Mouse (Mus musculus): ENCODE measurements around the gene Spef2. TPM values are rescaled to one million over a fixed set of nuclear protein-coding genes. Genes with fewer than 3 reads are reported as not detected.

The Spef2 gene
- total and polyA plus RNA-seq, 2 experiments, result 0.02 to 0.09 TPM

DNA sequence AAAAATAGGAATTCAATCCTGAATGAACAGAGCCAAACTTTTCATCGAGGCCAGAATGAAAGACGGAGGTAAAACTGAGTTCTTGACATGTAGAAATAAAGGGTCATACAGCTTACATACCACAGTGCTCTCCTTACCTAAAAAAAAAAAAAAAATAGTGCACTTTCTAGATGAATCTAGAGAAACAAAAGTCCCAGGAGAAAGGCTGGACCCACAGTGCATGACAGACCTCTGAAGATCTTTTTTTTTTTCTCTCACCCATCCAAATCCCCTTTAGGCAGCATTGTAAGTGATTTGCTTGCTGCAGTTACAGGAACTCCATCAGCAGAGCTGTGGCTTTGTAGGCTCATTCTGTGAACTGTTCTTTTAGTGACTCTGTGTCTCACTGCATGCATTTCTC, 199.7 kb downstream of the Spef2 start:
- TF ChIP-seq POLR2A (IDR thresholded peaks at IDR 0.05; ENCODE audit: extremely low read depth, insufficient read depth, low read length) (no peak), CTCF (IDR thresholded peaks at IDR 0.05; ENCODE audit: low read depth, low read length) (no peak)
- Histone ChIP-seq H3K9ac (ENCODE audit: low read depth, low read length) (no peak overlapping the region), H3K27ac (replicated peaks; ENCODE audit: insufficient read depth, low read depth, low read length) (no peak overlapping the region), H3K36me3 (ENCODE audit: control insufficient read depth, insufficient read depth, low read length) (no peaks in the 10 kb centered on the region), H3K79me2 (ENCODE audit: control insufficient read depth, insufficient read depth, low read length) (no peaks in the 10 kb centered on the region), H3K4me3 (ENCODE audit: insufficient read depth, low read depth, low read length) (no peak overlapping the region), H3K4me1 (ENCODE audit: control insufficient read depth, insufficient read depth, low read length) (no peaks in the 10 kb centered on the region), H3K27me3 (ENCODE audit: control insufficient read depth, insufficient read depth, low read length) (no peaks in the 10 kb centered on the region)
- no peak for DNase-seq (ENCODE audit: extremely low read depth, low read depth, low spot score)
- WGBS, result 94% methylated on average over 2 of the region's 2 CpGs

DNA sequence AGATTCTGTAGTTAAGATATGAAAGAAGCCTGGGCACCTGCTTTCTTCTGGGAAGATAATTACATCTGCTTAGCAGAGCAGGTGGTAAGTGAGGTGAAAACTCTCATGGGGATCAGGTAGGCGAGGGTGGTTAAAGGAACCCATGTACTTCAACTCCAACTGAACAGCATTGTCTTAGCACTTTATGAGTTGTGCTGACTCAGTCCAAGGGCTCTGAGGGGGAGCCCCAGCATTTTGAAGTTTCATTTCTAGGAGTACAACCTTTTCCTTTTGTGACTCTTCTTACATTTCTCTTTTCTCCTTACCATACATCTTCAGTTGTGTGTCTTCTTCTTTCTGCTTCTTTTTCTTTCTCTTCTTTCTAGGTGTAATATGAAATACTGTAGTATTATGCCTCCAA, 213.5 kb downstream of the Spef2 start:
- no peak for DNase-seq (ENCODE audit: extremely low read depth, low read depth, low spot score)
- no peaks in the 10 kb centered on the region for H3K36me3 ChIP-seq (ENCODE audit: control insufficient read depth, insufficient read depth, low read length)
- H3K27me3 ChIP-seq (ENCODE audit: control insufficient read depth, insufficient read depth, low read length), result no peaks in the 10 kb centered on the region
- H3K27ac ChIP-seq (replicated peaks; ENCODE audit: insufficient read depth, low read depth, low read length), result no peak overlapping the region
- no peak overlapping the region for H3K4me3 ChIP-seq (ENCODE audit: insufficient read depth, low read depth, low read length)
- WGBS, result 85% methylated on average over 1 of the region's 1 CpGs
- H3K79me2 ChIP-seq (ENCODE audit: control insufficient read depth, insufficient read depth, low read length), result no peaks in the 10 kb centered on the region
- H3K4me1 ChIP-seq (ENCODE audit: control insufficient read depth, insufficient read depth, low read length), result no peaks in the 10 kb centered on the region
- TF ChIP-seq CTCF (IDR thresholded peaks at IDR 0.05; ENCODE audit: low read depth, low read length) (no peak), POLR2A (IDR thresholded peaks at IDR 0.05; ENCODE audit: extremely low read depth, insufficient read depth, low read length) (no peak)
- no peak overlapping the region for H3K9ac ChIP-seq (ENCODE audit: low read depth, low read length)

- 62% methylated on average over 3 of the region's 3 CpGs for WGBS
Observed at GRCm38 (mm10) chr15:9533356-9533902, 215.2 kb downstream of the Spef2 start.

DNA sequence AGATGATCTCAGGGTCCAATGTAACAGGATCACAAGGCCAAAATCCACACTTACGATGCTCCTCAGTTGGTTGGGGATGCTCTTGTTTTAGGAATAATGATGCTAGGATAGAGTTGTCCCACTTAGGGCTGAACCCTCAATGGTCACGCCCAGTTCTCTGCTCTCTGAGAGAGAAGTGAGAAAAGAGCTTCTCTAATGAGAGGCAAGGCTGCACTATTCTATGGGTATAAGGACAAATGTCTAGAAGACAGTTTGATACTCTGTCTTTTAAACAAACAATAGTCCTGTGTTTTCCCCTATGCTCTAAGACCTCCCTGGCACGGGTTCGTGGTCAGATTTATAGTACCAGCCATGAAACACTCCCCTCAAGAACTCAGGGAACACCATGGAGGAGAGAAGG, 218.6 kb downstream of the Spef2 start, which contains the start of gene Il7r:
TSS of gene Il7r (minus strand) at position 101 of the 400 bp plus-strand sequence.
- TF ChIP-seq POLR2A (IDR thresholded peaks at IDR 0.05; ENCODE audit: extremely low read depth, insufficient read depth, low read length) (no peak), CTCF (IDR thresholded peaks at IDR 0.05; ENCODE audit: low read depth, low read length) (no peak)
- H3K27me3 ChIP-seq (ENCODE audit: control insufficient read depth, insufficient read depth, low read length), result no peaks in the 10 kb centered on the region
- H3K79me2 ChIP-seq (ENCODE audit: control insufficient read depth, insufficient read depth, low read length), result no peaks in the 10 kb centered on the region
- 84% methylated on average over 4 of the region's 4 CpGs for WGBS
- no peaks in the 10 kb centered on the region for H3K36me3 ChIP-seq (ENCODE audit: control insufficient read depth, insufficient read depth, low read length)
- H3K4me3 ChIP-seq (ENCODE audit: insufficient read depth, low read depth, low read length), result no peak within 1 kb of the TSS
- no peak within 1 kb of the TSS for H3K27ac ChIP-seq (replicated peaks; ENCODE audit: insufficient read depth, low read depth, low read length)
- DNase-seq (ENCODE audit: extremely low read depth, low read depth, low spot score), result no peak
- no peaks in the 10 kb centered on the region for H3K4me1 ChIP-seq (ENCODE audit: control insufficient read depth, insufficient read depth, low read length)
- no peak within 1 kb of the TSS for H3K9ac ChIP-seq (ENCODE audit: low read depth, low read length)

More at GRCm38 (mm10) chr15:9533356-9533902, 215.2 kb downstream of the Spef2 start:
- Histone ChIP-seq H3K9ac (ENCODE audit: low read depth, low read length) (no peak overlapping the region), H3K79me2 (ENCODE audit: control insufficient read depth, insufficient read depth, low read length) (no peaks in the 10 kb centered on the region), H3K27ac (replicated peaks; ENCODE audit: insufficient read depth, low read depth, low read length) (no peak overlapping the region), H3K36me3 (ENCODE audit: control insufficient read depth, insufficient read depth, low read length) (no peaks in the 10 kb centered on the region), H3K4me1 (ENCODE audit: control insufficient read depth, insufficient read depth, low read length) (no peaks in the 10 kb centered on the region), H3K27me3 (ENCODE audit: control insufficient read depth, insufficient read depth, low read length) (no peaks in the 10 kb centered on the region), H3K4me3 (ENCODE audit: insufficient read depth, low read depth, low read length) (no peak overlapping the region)
- no peak for DNase-seq (ENCODE audit: extremely low read depth, low read depth, low spot score)
- TF ChIP-seq POLR2A (IDR thresholded peaks at IDR 0.05; ENCODE audit: extremely low read depth, insufficient read depth, low read length) (no peak), CTCF (IDR thresholded peaks at IDR 0.05; ENCODE audit: low read depth, low read length) (no peak)

GRCm38 (mm10) chr15:9529646-9530045, 219.0 kb downstream of the Spef2 start:
- no peaks in the 10 kb centered on the region for H3K27me3 ChIP-seq (ENCODE audit: control insufficient read depth, insufficient read depth, low read length)
- no peak for DNase-seq (ENCODE audit: extremely low read depth, low read depth, low spot score)
- H3K27ac ChIP-seq (replicated peaks; ENCODE audit: insufficient read depth, low read depth, low read length), result no peak overlapping the region
- H3K79me2 ChIP-seq (ENCODE audit: control insufficient read depth, insufficient read depth, low read length), result no peaks in the 10 kb centered on the region
- no peaks in the 10 kb centered on the region for H3K36me3 ChIP-seq (ENCODE audit: control insufficient read depth, insufficient read depth, low read length)
- H3K9ac ChIP-seq (ENCODE audit: low read depth, low read length), result no peak overlapping the region
- 71% methylated on average over 3 of the region's 3 CpGs for WGBS
- H3K4me3 ChIP-seq (ENCODE audit: insufficient read depth, low read depth, low read length), result no peak overlapping the region
- no peaks in the 10 kb centered on the region for H3K4me1 ChIP-seq (ENCODE audit: control insufficient read depth, insufficient read depth, low read length)
- TF ChIP-seq CTCF (IDR thresholded peaks at IDR 0.05; ENCODE audit: low read depth, low read length) (no peak), POLR2A (IDR thresholded peaks at IDR 0.05; ENCODE audit: extremely low read depth, insufficient read depth, low read length) (no peak)

Other genes starting within 250 kb of the Spef2 start
- gene Il7r, start 218.7 kb downstream of the Spef2 start, total RNA-seq (2014; rRNA removed), result 0.46 and 0.54 TPM in 2 replicates
- gene Il7r, start 218.7 kb downstream of the Spef2 start, polyA plus RNA-seq (2012; rRNA removed), result 0.06 and 0.09 TPM in 2 replicates